Mouse (Mus musculus) cerebellum, postnatal 25 days (tissue): Measurements from ENCODE around the gene Nudt8.
A peak's percentile ranks its signal among the peaks of the same experiment; 100 is the strongest.

ENCODE experiments used
- DNase-seq, 2 experiments: peaks; one replicate each; pipeline ENCODE4 v3.0.0; 2021; ENCODE audit warnings: mixed read lengths in 2 of 2

The Nudt8 gene

GRCm38 (mm10) chr19:3988066-3988465 is 12.3 kb upstream of the Nudt8 start:
- DNase-seq = no peak

DNA sequence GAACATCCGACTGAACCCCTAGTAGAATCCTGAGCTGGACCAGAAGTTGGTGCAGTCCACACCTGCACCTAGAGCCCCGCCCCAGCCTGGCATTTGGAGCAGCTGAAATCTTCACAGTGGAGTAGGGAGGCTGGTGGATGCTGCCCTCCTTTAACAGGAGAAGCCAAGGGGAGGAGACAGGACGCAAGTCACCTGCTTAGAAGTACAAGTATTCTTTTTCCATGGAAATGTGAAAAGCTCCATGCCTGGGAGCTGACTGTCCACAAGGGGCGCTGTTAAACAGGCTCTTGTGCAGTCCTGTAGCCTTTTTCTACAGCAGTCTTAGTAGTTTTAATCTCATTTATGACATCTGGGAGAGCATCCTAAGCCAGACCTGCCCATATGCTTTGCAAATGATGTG is 11.6 kb upstream of the Nudt8 start:
- no peak for DNase-seq

GRCm38 (mm10) chr19:3990804-3991203 is 9.6 kb upstream of the Nudt8 start:
- no peak for DNase-seq

DNA sequence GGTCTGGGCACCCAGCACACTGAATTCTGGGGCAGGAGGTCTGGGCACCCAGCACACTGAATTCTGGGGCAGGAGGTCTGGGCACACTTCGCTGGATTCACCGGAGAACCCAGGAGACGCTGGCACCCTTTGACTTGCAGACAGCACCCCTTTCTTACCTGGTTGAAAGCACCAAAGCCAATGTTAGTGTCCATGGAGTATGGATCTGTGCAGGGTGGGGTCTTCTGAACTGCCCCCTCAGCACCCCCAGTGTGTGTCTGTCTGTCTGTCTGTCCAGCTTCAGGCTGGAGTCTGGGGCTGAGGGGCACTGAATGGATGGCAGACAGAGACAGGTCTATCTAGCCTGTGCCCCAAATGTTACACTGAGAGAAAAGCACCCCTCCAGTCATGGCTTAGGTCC is 8.8 kb upstream of the Nudt8 start:
- no peak for DNase-seq

GRCm38 (mm10) chr19:3991966-3992365 is 8.4 kb upstream of the Nudt8 start:
- no peak for DNase-seq

DNA sequence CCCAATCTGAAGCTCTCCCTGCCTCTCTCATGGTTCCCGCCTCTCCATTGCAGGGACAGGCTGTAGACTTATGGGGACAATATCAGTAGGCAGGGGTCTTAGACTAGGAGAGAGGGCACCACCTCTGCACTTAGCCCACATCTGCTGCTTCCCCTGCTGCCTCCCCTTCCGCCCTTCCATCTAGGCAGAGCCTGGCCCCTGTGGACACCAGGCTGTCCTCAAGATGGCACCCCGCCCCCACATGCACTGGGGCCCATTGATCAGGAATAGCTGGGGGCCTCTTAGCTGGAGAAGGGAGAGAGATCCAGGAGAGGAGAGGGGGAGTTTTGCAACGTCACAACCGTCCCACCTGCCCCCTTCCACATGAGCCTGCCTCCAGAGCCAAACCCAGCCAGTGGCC is 8.0 kb upstream of the Nudt8 start, which contains the start of gene Tbx10:
Gene Tbx10 (plus strand): TSS at position 337 of the 400 bp plus-strand sequence.
- DNase-seq = no peak

DNA sequence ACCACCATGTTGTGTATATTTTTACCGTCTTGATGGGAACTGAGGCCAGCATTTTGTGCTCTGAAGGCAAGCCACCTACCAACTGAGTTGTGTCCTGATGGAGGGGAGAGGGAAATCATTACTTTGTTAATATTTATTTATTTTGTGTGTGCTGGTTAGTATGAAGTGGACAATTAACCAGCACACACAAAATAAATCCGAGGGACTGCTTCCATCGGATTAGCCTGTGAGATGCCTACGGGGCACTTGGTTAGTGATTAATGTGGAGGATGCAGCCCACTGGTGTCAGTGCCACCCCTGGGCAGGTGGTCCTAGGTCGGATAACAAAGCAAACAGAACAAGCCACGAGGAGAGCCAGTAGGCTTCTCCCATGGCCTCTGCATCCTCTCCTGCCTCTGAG is 5.4 kb upstream of the Nudt8 start:
- no peak for DNase-seq

- DNase-seq = no peak
Measured at GRCm38 (mm10) chr19:3995505-3995904, 4.9 kb upstream of the Nudt8 start.

DNA sequence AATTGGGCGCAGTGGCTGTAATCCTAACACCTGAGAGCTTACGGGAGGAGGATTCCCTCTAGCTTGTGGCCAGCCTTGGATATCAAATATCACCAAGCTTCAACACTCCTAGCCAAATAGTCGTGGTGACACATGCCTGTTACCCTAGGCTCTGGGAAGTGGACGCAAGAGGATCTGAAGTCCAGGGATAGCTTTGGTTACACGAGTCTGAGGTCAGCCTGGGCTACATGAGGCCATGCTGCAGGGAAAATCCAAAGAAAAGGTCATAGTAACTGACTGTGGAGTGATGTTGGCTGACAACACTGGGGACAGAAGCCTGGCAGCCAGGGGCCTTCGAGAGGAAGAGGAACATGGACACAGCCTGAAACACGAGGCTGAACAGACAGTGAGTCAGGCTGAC is 4.3 kb upstream of the Nudt8 start:
- DNase-seq = no peak

DNA sequence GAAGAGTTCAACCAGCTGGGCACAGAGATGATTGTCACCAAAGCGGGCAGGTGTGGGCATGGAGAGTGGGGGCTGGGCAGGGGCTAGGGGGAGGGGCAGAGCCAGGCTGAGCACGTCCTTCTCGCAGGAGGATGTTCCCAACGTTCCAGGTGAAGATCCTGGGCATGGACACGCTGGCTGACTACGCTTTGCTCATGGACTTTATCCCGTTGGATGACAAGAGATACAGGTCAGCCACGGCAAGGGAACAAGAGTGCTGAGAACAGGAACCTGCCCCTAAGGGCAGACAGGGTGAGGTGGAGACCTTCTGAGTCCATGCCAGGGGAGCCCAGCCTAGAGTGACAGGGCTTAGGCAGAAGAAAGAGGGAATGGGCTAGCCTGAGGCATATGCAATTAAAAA is 3.6 kb upstream of the Nudt8 start:
- DNase-seq = no peak

GRCm38 (mm10) chr19:3997231-3997630 is 3.1 kb upstream of the Nudt8 start:
- no peak for DNase-seq

DNA sequence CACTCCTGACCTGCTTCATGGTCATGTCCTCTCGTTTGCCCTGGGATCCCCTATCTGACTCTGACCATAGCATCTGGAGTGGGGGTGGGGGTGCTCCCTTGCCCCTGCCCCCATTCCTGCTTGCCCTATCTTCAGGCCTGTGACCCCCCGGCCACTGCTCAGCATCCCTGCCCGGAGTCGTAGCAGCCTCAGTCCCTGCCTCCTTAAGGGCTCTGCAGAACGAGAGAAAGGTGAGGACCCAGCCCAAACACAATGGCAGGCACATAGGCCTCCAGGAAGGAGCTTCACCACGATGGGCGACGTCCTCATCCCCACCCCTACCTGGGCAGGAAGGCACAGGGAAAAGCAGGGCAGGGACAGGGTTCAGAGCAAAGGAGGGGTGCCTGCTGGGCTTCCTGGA is 2.0 kb upstream of the Nudt8 start:
- no peak for DNase-seq

DNA sequence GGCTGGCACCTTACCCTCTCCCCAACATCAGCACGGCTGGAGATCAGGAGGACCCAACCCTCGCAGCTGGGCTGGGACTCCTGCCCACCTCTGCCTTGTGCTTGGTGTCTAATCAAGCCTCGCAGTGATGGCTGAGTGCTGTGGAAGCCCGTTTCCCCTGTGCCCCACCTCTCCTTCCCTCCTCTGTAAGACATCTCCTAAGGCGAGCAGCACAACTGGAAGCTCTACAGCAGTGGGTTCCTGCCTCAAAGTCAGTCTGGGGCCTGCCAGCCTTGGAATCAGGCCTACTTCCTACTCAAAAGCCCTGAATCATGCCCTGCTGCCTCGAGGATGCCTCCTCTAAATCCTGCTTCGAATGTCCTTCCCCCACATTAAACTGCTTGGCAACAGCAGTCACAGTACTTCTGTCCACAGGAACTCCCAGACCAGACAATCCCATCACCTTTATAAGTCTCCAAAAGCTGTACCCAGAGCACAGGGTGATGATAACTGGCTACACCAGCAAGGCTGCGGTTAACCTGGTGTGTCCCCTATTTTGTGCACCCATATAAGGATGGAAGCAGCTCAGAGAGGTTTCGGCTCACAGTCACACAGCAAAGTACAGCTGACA is 1.2 kb upstream of the Nudt8 start:
- DNase-seq = no peak

- peak; percentile 37 to 42 for DNase-seq
Measured at GRCm38 (mm10) chr19:4000949-4001525, 657 bp downstream of the Nudt8 start.

DNA sequence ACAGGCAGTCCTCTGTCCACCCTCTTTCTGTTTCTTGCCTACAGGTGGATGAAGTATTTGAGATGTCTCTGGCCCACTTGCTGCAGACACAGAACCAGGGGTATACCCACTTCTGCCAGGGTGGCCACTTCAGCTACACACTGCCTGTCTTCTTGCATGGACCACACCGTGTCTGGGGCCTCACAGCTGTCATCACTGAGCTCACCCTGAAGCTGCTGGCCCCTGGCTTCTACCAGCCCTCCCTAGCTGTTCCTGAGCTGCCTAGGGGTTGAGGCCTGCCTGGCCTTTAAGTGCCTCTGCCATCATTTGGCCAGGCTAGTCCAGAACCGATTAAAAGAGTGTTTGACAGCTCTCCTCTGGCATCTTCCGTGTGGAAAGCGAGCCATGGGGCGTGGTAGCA is 1.4 kb downstream of the Nudt8 start:
- DNase-seq = no peak

DNA sequence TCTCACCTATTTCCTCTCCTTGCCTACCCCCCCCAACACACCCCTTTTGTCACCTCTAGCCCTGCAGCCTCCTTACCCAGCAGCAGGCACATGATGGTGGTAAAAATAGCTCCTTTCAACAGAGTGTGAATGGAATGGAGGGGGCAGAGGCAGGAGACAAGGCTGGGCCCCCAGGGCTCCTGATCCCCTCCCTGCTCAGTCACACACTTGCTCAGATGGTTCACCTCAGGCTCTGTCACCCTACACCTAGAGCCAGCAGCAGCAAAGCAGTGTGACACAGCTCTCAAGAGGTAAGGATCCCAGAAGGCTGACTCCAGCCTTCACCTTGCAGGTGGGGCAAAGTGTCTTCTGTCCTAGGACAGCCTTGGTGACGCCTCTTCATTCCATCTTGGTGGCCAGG is 2.7 kb downstream of the Nudt8 start, which contains the start of gene Doc2g:
Gene Doc2g (plus strand): TSS at position 202 of the 400 bp plus-strand sequence.
- DNase-seq = no peak

DNA sequence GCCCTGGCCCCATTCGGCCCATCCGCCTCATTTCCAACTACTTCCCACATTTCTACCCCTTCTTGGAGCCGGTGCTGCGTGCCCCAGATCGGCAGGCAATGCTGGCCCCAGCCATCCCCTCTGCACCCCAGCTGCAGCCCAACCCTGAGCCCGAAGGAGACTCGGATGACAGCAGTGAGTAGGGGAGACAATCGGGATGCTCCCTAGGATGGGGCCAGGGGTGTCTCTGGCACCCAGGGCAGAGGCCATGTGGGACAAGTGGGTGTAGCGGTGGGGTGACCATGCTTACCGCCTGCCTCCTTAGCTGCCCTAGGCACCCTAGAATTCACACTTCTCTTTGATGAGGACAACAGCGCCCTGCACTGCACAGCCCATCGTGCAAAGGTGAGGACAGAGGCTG is 3.3 kb downstream of the Nudt8 start:
- DNase-seq = no peak

- DNase-seq = no peak
Measured at GRCm38 (mm10) chr19:4004331-4004730, 4.0 kb downstream of the Nudt8 start.

GRCm38 (mm10) chr19:4005091-4005490 is 4.7 kb downstream of the Nudt8 start:
- DNase-seq = no peak

GRCm38 (mm10) chr19:4005971-4006370 is 5.6 kb downstream of the Nudt8 start:
- no peak for DNase-seq

DNA sequence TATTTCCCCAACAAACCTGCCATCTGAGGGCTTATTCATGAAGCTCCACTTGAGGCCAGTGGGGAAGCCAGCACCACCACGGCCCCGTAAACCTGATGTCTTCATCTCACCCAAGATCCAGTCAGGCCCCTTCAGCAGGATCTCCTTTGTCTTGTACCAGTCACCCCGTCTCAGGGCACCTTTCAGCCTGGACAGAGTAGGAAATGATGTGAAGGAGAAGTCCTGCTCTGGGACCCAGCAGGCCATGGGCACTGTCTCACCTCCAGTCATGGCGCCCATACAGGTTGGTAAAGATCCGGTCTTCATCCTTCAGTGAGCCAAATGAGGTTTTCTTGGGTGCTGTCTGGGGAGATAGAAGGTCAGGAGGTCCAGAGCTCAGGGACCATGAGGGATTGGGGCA is 10.7 kb downstream of the Nudt8 start:
- no peak for DNase-seq

- DNase-seq = peak; percentile 96
Measured at GRCm38 (mm10) chr19:4012432-4013022, 12.1 kb downstream of the Nudt8 start, which contains the start of gene Ndufv1. Ndufv1 (minus strand) TSS chr19:4012806.

DNA sequence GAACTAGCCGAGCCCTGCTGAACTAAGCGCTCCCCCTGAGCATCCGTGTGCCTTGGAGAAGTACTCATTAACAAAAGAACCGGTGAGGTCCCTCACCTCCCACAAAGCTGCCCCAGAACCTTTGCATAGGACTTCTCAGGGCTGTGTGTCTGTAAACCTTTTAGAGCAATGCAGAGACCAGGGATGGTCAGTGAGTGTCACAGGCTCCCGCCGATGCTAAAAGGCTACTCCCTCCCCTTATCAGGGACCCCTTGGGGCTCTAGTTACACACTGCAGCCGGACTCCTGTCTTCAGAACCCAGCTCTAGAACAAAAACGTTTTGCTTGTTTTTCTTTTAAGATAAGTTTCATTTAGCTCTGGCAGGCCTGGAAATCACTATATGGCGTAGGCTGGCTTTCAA is 12.7 kb downstream of the Nudt8 start:
- no peak for DNase-seq

DNA sequence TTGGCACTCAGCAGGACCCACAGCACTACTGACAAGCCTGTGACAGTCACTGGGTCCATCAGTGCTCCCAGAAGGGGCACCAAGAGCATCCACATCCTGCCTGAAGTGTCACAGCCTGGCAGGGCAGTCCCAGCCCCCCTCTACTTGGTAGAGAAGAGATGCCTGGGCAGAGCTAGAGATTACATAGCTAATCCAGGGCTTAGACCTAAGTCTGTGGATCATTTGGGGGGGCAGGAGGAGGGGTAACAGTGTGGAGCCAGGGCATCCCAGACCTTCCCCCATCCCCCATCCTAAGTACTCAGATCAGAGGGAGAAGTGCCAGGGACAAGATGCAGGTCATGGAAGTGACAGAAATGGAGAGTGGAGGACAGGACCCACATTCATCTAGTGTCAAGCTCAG is 14.4 kb downstream of the Nudt8 start:
- no peak for DNase-seq

DNA sequence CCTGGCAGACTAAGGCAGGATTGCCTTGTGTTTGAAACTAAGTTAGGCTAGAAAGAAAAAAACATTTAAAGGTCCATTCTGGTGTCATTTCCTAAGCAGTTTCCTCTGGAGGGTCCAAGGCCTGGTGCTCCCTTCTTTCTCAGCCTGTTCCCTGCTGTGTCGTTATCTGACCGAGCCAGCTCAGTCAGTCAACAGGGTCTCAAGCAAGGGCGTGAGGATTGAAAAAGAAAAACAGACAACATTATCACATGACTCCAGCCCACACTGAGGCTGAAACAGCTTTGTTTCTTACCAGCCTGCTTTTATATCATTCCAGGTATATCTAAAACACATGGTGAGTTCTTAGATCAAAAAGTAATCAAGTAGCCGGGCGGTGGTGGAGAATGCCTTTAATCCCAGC is 15.3 kb downstream of the Nudt8 start:
- DNase-seq = no peak
